Mouse (Mus musculus): ENCODE measurements around the gene Ece1.
A peak's percentile ranks its signal among the peaks of the same experiment; 100 is the strongest.

The Ece1 gene

DNA sequence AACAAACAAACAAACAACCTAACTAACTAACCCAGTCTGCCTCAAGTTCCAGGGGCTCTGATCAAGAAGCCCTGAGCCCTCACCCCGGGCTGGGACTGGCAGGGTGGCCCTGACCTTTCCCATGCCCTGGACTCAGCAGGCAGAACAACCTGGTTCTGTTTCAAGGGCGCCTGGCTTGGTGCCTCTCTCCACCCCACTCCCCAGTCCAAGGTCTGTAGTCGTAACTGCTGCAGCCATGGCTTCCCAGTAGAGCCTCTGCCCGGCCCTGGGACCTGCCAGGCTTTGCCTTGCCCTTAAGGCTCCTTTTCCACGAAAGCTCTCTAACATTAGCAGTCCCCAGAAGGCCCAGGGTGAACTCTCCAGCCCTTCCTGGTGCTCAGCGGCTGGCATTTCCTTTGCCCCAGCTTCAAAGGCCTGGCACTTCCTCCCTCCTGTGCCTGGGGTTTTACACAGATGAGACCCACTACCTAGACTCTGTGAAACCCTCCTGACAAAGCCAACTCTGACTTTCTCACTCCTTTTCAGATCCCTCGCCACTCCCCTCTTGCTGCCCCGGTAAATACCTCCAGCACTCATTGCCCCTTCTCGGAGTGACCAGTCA is 6.2 kb upstream of the Ece1 start:
- no peak for DNase-seq (ENCODE audit: low spot score in 2 of 2)

DNA sequence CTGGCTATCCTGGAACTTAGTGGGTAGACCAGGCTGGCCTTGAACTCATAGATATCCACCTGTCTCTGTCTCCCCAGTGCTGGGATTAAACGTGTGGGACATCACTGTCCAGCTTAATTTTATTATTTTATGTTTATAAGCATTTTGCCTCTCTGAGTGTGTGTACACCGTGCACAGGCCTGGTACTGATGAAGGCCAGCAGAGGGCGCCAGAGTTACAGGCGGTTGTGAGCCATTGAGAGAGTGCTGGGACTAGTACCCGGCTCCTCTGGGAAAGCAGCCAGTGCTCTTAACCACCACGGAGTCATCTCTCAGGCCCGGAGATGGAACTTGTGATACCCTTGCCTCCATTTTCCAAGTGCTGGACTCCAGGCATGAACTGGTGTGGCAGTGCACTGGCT is 4.9 kb upstream of the Ece1 start:
- no peak for DNase-seq (ENCODE audit: low spot score in 2 of 2)

DNA sequence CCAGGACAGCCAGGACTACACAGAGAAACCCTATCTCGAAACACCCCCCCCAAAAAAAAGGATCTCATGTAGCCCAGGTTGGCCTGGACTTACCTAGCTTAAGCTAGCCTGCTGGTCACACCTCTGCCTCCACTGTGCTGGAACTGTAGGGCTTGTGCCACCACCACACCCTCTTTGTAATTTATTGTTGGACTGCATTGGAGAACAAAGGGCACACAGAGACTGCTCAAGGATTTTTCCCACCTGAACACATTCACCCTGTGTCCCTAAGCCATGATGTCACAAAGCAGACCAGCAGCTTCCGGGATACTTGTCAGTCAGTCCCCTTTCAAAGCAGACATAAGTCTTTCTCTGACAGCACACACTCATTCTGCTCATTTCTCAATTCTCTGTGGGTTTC is 3.7 kb upstream of the Ece1 start:
- no peak for DNase-seq (ENCODE audit: low spot score in 2 of 2)

DNA sequence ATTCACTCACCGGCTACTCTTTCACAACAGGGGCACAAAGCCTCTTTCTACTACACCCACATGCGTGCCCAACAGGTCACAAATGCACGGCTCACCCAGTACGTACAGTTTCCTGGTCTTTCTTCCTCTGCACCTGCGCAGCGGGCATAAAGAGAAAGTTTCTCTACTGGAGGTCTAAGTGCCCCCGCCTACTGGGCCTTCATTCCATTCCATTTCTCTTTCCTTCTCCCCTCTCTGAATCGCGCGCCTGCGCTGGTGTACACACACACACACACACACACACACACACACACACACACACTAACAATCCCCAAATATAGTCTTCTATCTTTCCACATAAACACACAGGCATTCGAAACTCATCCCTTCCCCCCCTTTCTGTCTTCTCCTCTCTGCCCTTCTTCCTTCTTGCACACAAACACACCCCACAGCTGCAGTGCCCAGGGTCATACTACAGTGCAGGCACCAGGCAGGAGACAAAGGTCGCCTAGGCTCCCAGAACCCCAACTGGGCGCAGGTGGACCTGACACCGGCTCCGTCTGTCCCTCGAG is 501 bp upstream of the Ece1 start:
- no peak for DNase-seq (ENCODE audit: low spot score in 2 of 2)

DNA sequence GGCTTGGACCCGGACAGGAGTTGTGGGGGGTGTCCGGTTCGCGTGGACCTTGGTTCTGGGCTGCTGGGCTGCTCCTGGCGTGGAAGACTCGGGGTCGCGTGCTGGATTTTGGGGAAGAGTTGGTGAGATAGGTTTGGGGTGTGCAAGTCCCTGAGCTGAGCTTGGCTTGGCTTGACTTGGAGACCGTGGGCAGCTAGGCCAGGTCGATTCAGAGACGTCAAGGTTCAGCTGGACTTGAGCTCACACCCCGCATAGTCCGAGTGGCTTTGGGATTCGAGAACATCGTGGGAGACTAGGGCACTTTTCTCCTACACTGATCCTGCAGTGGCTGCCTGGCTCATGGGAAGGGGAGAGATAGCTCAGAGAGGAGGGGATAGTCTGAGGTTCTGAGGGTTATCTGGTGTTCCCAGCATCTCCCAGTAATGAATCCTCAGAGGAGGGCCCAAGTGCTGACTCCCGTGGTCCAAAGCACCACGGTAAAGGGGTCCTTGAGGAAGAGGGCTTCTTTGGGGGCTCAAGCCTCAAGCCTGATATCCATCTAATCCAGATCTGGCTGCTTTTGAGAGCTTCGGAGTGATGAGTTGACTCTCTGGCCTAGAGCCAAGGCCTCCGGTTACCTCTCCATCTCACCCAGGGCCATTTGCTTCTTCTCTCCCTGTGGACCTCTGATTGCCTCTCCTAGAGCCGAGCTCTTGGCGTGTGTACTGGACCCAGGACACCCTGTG is 641 bp downstream of the Ece1 start:
- no peak for DNase-seq (ENCODE audit: low spot score in 2 of 2)

DNA sequence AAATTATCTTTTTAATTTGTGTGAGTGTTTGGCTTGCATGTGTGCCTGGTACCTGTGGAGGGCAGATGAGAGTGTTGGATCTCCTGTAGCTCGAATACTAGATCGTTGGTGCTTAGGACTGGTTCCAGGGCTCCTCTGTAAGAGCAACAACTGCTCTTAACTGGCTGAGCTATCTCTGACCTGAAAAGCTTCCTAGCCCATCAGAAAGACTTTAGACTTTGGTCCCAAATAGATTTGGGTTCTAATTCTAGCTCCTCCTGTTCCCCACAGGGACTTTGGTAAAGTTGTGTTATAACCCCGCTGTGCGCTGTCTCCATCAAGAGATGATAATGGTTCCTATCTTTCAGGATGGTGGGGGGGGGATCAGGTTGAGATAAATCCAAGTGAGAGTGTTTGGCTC is 2.0 kb downstream of the Ece1 start:
- DNase-seq (ENCODE audit: low spot score in 2 of 2): no peak

DNA sequence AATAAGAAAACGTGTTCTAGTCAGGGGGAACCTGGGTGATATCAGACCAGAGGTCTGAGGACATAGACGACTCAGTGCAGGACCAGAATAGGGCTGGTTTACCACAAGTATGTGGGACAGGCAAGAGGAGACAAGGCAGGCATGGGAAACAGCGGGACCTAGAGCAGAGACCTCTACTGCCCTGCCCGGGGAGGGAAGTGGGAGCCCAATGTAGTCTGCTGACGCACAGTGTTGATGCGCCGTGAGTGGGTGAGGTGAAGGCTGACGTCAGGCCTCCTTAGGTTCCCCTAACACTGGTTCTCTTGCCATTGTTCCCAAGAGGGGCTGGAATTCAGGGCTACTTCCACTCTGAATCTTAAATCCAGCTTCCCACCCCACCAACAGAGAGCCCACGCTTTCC is 2.7 kb downstream of the Ece1 start:
- peak in 1 of 2 experiments; percentile 54 for DNase-seq (ENCODE audit: low spot score in 2 of 2)

DNA sequence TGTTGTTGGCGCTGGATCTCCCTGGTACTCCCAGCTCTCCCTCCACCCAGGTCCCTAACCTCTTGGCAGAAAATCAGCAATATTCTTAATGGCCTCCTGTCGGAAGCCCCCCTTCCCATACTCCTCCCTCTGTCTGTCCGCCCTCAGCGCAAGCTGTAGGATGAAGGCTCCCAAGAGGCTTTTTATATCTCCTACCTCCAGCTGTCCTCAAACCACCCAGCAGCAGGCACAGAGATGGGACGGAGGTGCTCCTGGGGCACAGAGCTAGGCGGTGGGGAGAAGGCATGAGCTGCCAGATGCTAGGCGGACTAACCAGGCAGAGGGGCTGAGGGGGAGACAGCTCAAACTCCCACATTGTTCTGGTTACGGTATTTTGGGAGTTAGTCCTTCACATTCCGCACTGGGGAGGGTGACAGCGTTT is 3.2 kb downstream of the Ece1 start:
- DNase-seq (ENCODE audit: low spot score in 2 of 2): no peak

DNA sequence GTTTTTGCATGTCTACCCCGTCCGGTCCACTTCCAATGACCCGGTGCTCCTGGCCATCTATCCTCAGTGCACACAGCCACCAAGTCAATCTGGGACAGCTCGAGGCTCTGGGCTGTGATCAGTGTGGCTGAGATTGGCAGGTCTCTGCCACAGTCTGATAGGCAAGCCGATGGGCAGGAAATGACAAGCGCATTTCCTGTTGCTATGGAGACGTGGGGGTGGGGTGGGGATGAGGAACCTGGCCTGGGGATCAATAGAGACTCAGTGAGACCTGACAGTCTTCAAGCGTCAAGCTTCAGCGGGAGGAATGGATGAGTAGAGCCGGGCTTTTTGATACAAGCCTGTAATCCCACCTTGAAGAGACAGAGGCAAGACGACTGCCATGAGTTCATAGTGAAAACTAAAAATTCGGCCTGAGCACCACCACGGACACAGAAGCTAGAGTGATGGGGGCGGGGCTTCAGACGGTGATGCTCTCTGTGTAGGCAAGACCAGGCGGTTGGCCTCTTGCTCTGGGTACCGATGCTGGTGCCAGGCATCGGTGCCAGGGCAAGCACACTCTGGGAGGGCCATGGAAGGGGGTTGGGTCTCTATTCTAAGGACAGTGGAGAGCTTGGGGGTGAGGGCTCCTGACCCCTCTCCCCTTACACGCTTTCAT is 4.3 kb downstream of the Ece1 start:
- no peak for DNase-seq (ENCODE audit: low spot score in 2 of 2)

DNA sequence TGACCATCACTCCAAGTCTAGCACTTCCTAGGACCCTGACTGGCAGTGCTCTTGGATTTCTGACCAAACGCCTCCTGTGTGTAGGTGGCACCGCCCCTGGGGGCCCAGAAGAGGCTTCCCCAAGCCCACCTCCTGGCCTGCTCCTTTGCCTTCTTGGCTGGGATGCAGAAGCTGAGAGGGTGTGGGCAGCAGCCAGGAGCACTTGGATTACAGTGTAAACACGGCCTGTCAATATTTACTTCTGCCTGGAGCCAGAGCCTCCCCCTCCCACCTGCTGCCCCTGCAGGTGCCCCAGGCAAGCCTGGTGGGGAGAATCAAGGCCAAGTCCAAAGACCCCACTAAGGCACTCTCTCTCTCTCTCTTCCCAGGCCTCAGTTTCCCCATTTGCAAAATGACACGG is 5.2 kb downstream of the Ece1 start:
- DNase-seq (ENCODE audit: low spot score in 2 of 2): no peak

DNA sequence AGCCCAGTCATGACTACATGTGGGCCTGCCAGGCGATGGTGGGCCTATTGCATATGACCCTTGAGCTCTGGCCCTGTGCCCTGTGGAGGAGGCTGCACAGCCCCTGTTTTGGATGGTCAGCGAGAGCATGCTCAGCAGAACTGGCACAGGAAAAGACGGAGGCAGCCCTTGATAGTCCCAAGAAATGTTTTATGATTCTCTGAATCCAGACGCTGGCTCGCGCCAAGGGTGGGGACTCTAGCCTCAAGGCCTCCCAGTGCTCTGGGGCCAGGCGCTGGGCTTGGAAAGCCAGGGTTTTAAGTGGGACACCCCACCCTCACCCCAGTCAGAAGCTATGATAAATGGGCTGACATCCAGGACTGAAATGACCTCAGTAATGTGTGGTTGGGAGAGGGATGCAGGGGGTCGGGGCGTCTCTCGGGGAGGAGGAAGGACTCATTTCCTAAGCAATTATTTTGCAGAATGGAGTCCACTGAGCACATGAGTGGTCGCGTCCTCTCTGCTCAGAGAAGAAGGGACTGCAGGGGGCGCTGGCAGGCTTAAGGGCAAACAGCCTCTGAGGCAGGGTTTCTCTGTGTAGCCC is 5.7 kb downstream of the Ece1 start:
- peak; percentile 54 to 76 for DNase-seq (ENCODE audit: low spot score in 2 of 2)

DNA sequence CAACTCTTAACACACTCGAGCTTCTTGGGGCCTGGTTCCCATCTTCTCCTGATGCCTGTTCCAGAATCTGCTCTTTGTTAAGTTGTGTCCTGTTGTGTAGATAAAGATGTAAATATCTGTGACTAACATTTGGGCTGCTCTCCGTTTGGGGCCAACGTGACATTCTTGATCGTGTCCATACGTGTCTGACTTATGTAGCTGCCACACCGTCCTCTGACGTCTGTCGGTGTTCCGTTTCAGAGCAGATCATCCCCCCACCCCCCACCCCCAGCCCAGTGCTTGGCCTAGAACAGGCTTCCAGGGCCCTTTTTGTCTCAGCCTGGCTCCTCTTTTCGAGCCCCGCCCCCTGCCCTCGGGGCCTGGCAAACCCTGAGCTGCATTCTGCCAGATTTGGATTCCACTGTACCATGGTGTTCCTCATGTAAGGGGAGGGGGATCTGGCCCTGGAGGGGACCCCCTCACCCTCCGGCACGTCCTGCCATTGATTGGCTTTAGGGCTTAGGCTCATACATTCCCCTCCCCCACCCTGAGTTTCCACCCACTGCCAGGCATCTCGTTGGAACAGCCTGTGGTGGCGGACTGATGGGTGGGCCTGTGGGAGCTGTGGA is 7.7 kb downstream of the Ece1 start:
- no peak for DNase-seq (ENCODE audit: low spot score in 2 of 2)

DNA sequence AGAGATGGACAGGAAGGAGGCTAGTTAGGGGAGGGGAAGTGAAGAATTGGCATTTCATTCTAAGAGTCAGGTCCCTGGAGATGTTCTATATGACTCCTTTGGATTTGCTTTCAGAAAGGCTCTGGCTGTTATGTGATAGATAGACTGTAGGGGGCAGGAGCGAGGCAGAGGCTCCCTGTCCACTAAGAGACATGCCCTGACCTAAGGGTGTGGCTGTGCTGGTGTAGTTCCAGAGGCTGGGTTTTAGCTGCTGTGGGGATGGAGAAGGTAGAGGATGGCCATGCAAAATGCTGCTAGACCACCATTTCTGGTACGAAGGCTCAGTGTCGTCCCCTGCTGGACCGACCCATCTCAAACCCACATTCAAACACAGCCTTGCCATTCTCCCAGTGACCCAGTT is 8.9 kb downstream of the Ece1 start:
- no peak for DNase-seq (ENCODE audit: low spot score in 2 of 2)

DNA sequence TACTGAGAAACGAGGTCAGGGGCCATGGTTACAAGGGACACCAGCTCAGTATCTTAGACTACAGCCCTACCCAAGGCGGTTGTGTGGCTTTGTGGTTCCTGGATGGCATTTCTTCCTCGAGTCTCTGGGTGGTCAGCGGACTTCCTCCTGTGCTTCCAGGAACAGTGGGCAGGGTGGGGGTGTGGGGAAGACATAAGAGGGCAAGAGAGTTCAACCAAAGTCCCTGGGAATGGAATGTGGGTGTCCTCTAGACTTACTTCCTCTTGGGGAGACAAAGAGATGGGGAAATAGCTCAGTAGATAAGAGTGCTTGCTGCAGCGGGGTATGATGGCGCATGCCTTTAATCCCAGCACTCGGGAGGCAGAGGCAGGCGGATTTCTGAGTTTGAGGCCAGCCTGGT is 9.4 kb downstream of the Ece1 start:
- DNase-seq (ENCODE audit: low spot score in 2 of 2): no peak

DNA sequence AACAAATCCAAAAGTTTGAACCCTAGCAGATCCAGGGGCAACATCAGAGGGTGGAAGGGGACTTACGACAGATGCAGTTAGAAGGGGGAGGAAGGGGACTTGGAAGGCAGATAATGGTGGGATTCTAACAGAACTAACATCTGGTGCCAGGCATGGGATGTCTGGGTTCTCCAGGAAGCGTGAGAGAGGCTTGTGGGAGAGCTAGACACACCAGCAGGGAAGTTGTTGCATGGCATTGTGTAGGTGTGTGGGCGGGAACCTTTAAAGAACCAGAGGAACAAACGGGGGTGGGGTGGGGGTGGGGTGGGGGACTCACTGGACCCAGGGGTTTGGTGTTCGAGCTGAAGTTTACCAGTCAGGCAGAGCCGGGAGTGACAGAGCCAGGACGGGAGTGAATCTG is 12.3 kb downstream of the Ece1 start:
- DNase-seq (ENCODE audit: low spot score in 2 of 2): no peak

DNA sequence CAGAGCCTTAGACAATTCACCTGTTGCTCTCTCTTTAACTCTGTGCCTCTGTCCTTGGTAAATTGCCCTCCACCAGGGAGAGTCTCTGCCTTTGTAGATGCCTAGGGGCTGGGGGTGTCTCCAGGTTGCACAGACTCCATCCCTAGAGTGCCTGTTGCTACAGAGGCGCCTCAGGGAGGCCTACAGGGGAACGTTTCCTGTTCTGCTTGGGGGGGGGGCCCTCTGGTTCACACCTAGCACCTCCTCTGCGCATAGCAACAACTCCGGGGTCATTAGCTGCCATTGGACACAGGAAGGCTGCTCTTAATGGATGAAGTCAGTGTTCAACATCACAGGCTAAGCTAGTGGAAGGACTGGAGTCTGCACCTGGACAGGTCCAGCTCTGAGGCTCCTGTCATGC is 12.8 kb downstream of the Ece1 start:
- no peak for DNase-seq (ENCODE audit: low spot score in 2 of 2)

DNA sequence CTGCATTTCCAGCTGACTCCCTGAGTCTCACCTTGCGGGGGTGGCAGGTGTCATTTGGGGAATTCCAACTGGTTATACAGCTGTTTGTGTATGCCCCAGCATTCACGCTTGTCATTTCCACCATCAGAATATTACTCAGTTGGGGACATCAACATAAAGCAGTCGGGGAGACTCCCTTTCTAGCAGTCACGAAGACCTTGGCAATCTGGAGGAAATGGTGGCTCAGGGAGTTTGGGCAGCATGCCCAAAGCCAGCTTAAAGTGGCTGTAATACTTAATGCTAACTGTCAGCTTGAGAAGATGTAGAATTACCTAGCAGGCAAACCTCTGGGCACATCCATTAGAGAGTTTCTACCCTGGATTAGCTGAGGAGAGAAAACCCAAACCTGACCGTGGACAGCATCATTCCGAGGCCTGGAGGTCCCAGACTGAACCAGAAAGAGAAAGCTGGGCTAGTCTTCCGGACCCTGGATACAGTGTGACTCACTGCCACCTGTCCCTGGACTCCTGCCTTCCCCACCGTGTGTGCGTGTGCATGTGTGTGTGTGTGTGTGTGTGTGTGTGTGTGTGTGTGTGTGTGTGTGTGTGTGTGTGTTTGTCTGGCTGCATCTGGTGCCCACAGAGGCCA is 13.5 kb downstream of the Ece1 start:
- no peak for DNase-seq (ENCODE audit: low spot score in 2 of 2)

DNA sequence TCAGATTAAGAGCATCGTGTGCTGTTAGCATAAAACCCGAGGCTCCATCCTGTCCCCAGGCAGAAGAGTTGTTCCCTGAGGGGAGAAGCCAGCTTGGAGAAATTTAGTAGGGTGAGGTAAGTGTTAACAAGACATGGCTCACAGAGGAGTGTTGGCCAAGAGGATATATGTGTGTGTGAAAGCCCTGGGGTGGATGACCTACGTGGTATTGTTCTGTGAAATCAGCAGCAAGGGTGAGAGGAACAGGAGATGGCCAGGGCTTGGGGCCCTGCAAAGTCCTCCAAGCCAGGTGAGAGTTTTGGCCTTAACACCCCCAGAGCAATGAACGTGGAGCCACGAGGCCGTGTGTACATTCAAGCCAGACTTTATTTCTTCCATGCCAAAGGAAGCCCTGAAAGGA is 14.8 kb downstream of the Ece1 start:
- no peak for DNase-seq (ENCODE audit: low spot score in 2 of 2)

DNA sequence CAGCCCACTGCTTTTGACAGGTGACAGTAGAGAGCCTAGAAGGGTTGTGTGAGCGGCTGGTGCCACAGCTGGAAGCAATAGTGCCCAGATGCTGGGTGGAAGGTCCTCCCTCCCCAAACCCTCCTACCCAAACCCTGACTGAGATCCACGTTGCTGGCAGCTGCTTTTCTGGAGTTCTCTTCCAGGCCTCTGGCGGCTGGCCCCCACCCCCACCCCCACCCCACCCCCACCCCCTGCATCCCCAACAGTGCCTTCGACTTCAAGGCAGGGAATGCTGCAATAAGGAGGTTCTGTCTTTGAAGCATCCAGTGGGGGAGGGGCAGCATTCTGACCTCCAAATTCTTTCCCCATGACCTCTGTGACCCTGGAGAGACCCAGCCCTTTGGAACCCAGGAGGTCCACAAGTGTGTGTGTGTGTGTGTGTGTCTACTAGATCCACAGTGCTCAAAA is 15.4 kb downstream of the Ece1 start:
- DNase-seq (ENCODE audit: low spot score in 2 of 2): no peak

DNA sequence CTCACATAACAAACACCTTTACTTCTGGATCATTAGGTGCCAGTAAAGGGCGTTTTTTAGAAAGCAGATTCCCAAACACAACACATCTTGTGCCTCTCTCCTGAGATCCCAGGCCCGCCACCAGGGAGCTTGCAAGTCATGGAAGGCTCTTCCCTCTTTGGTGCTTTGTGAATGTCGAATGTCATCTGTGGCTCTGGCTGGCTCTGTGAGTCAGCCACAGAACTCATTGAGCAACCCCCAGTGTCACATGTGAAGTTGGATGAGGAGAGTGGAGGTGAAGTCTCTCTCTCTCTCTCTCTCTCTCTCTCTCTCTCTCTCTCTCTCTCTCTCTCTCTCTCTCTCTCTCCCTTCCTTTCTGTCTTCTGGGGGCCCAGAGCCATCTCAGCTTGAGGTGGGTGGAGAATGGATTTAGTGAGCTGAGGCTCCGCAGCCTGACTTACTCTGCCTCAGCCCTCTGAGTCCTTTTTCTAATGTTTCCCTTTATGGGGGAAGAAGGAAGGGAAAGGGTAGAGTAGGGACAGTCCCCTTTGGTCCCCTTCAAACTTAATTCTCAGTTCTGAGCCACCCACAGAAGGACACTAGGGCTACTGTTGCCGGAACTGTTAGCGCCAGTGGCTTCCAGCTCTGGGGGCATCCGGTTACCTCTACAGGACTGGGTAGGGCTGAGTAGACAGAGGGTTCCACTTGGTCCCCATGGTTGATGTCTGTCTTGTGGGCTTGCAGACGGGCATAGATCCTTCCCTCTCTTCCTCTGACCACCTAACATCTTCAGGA is 17.5 kb downstream of the Ece1 start:
- no peak for DNase-seq (ENCODE audit: low spot score in 2 of 2)

DNA sequence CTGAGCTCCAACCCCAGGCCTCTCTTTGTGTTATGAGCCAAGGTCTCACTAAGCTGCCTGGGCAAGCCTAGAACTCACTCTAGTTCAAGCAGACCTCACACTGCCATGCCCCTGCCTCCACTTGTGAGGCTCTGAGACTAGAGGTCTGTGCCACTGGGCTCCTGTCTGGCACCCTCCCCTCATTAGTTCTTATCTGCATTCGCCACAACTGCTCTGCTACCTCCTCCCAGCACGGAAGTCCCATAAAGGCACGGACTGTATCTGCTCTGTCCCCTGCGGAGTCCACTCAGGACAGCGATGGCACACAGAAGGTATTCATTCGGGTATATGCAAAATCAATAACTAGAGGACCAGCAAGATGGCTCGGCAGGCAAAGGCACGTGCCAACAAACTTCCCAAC is 19.4 kb downstream of the Ece1 start:
- no peak for DNase-seq (ENCODE audit: low spot score in 2 of 2)
